Mouse (Mus musculus) myocyte (in vitro differentiated cells): Measurements from ENCODE around the gene D430019H16Rik.

ENCODE experiments used
- MAX ChIP-seq: IDR thresholded peaks from one replicate; pipeline ENCODE4 v1.6.1; 2011; ENCODE audit warnings: low read depth, mild to moderate bottlenecking, control low read depth
- MYOG ChIP-seq, 3 experiments: IDR thresholded peaks; one replicate each; pipeline ENCODE4 v1.6.1; 2011; ENCODE audit warnings: control low read depth in 2 of 3, low read depth in 2 of 3, mild to moderate bottlenecking in 2 of 3; ENCODE audit not compliant: insufficient read length in 2 of 3, control insufficient read depth in 1 of 3, insufficient read depth in 1 of 3
- POLR2A ChIP-seq: IDR thresholded peaks from one replicate; pipeline ENCODE4 v1.6.1; 2011; ENCODE audit warnings: low read depth, mild to moderate bottlenecking, control low read depth, moderate library complexity; ENCODE audit not compliant: insufficient read length
- POLR2AphosphoS2 ChIP-seq: IDR thresholded peaks from one replicate; pipeline ENCODE4 v1.6.1; 2011; ENCODE audit warnings: low read depth, control low read depth; ENCODE audit not compliant: insufficient read length
- TCF3 ChIP-seq: IDR thresholded peaks from one replicate; pipeline ENCODE4 v1.6.1; 2011; ENCODE audit warnings: low read depth, control low read depth; ENCODE audit not compliant: insufficient read length
- USF1 ChIP-seq: IDR thresholded peaks from one replicate; pipeline ENCODE4 v1.6.1; 2011; ENCODE audit warnings: low read depth, mild to moderate bottlenecking, control low read depth, moderate library complexity

- no peak for TF ChIP-seq POLR2A
- no peak for TF ChIP-seq POLR2AphosphoS2
- TF ChIP-seq TCF3: no peak
- TF ChIP-seq MAX: no peak
- no peak for TF ChIP-seq MYOG (IDR thresholded peaks at IDR 0.05; ENCODE audit: control insufficient read depth in 1 of 3, insufficient read depth in 1 of 3, insufficient read length in 2 of 3, low read depth in 2 of 3)
- TF ChIP-seq USF1: no peak
Observed at GRCm38 (mm10) chr12:105511109-105511508, 57.5 kb downstream of the D430019H16Rik start.
